Mouse (Mus musculus): ENCODE results near the gene Khdc4. TPM values are rescaled to one million over a fixed set of nuclear protein-coding genes. Genes with fewer than 3 reads are reported as not detected.

Khdc4 gene
- total and polyA plus RNA-seq, 3 experiments = 35.2 to 56.6 (median 53.6) TPM

DNA sequence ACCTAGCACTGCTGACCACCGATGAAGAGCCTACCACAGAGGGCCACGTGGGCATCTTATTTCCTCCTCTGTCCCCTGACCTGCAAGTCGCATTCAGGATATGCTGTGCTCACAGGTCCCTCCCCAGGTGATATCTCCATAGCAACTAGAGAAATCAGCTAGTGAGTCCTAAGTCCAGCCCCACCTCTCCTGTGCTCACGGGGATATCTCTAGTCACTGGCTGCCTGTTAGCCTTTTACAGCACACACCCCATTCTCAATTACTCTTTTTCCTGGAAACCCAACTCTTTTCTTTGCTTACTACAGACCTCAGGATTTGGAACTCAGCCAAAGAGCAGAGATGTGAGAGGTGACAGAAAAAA, 61.2 kb downstream of the Khdc4 start:
- Histone ChIP-seq H3K79me2 (replicated peaks; ENCODE audit: control insufficient read depth, extremely low read depth, insufficient read depth, poor library complexity, severe bottlenecking) (no peaks in the 10 kb centered on the region), H3K27me3 (replicated peaks) (no peaks in the 10 kb centered on the region), H3K9me3 (replicated peaks; ENCODE audit: low read length) (no peaks in the 10 kb centered on the region), H3K4me1 (ENCODE audit: control insufficient read depth in 1 of 2, insufficient read depth in 2 of 2) (peaks cover 12 to 47% of the 10 kb centered on the region in 2 experiments), H3K27ac (ENCODE audit: insufficient read depth, low read depth) (no peak overlapping the region), H3K4me3 (replicated peaks in 1 of 3; ENCODE audit: low read depth in 2 of 3, low read length in 2 of 3, poor library complexity in 1 of 3) (no peak overlapping the region), H3K36me3 (replicated peaks in 1 of 2; ENCODE audit: control insufficient read depth in 1 of 2, insufficient read depth in 1 of 2, low read length in 1 of 2) (peaks cover 3 to 31% of the 10 kb centered on the region in 2 experiments), H3K9ac (ENCODE audit: insufficient read depth, low read depth) (no peak overlapping the region), H3K4me2 (ENCODE audit: insufficient read depth, low read depth, poor library complexity, severe bottlenecking) (no peak overlapping the region)
- no peak for TF ChIP-seq UBTF (IDR thresholded peaks at IDR 0.05; ENCODE audit: low read depth, low read length)
- no peak for TF ChIP-seq RAD21 (IDR thresholded peaks at IDR 0.05; ENCODE audit: low read depth, low read length)
- no peak for TF ChIP-seq MXI1 (IDR thresholded peaks at IDR 0.05; ENCODE audit: low read depth, low read length)
- TF ChIP-seq TBP (conservative IDR thresholded peaks at IDR 0.05; ENCODE audit: low read depth, low read length) = no peak
- no peak for DNase-seq (ENCODE audit: extremely low read depth)
- dilution Hi-C loops (cut with MboI; ENCODE audit: extremely low pct_ligation_motif_present, extremely low pct_unique_long_range_greater_than_20kb, low sequenced_read_pairs) (no loop called here), in situ Hi-C loops (cut with MboI; ENCODE audit: low pct_ligation_motif_present, low pct_unique_long_range_greater_than_20kb, low sequenced_read_pairs) (loop anchor here (25.0 kb wide), 1 partner anchor 135 kb away; the partner anchor contains the start of gene Arhgef2)

DNA sequence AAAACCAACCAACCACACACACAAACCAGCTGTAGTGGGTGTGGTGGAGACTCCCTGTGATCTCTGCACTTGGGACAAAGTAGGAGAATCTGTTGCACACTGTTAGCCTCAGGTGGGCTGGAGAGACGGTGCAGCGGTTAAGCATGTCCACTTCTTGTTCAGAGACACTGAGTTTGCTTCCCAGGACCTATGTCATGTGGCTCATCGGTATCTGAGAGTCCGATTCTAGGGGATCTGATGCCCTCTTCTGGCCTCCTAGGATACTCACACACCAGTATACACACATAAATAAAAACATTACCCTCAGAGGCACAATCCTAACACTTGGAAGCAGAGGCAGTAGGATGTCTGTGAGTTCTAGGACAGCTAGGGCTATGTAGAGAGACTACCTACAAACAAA, 68.7 kb downstream of the Khdc4 start:
- peak; percentile 66 for DNase-seq (ENCODE audit: extremely low read depth)
- Histone ChIP-seq H3K27ac (ENCODE audit: insufficient read depth, low read depth) (no peak overlapping the region), H3K36me3 (replicated peaks in 1 of 2; ENCODE audit: control insufficient read depth in 1 of 2, insufficient read depth in 1 of 2, low read length in 1 of 2) (peaks cover 1 to 42% of the 10 kb centered on the region in 2 experiments), H3K27me3 (replicated peaks) (no peaks in the 10 kb centered on the region), H3K4me3 (replicated peaks in 1 of 3; ENCODE audit: low read depth in 2 of 3, low read length in 2 of 3, poor library complexity in 1 of 3) (peak overlapping the region in 1 of 3 experiments; percentile 18), H3K4me2 (ENCODE audit: insufficient read depth, low read depth, poor library complexity, severe bottlenecking) (peak overlapping the region; percentile 51), H3K9me3 (replicated peaks; ENCODE audit: low read length) (no peaks in the 10 kb centered on the region), H3K79me2 (replicated peaks; ENCODE audit: control insufficient read depth, extremely low read depth, insufficient read depth, poor library complexity, severe bottlenecking) (no peaks in the 10 kb centered on the region), H3K9ac (ENCODE audit: insufficient read depth, low read depth) (no peak overlapping the region), H3K4me1 (ENCODE audit: control insufficient read depth in 1 of 2, insufficient read depth in 2 of 2) (peaks cover 11 to 22% of the 10 kb centered on the region in 2 experiments)
- dilution Hi-C loops (cut with MboI; ENCODE audit: extremely low pct_ligation_motif_present, extremely low pct_unique_long_range_greater_than_20kb, low sequenced_read_pairs) = no loop called here
- TF ChIP-seq RAD21 (IDR thresholded peaks at IDR 0.05; ENCODE audit: low read depth, low read length) = peak; percentile 79
- peak; percentile 88; the same call in 1 of the 2 replicates for TF ChIP-seq MYC (IDR thresholded peaks at IDR 0.05; ENCODE audit: low read depth, low read length)
- TF ChIP-seq MAZ (IDR thresholded peaks at IDR 0.05; ENCODE audit: low read depth, low read length) = 0 out of 2 replicates have a peak, but pooled peaks have one; percentile 45
- TF ChIP-seq CTCF (conservative IDR thresholded peaks at IDR 0.05 in 1 of 2, IDR thresholded peaks at IDR 0.05 in 1 of 2; ENCODE audit: low read depth in 2 of 2, low read length in 2 of 2) = peak in 1 of 2 experiments; percentile 81; a peak in 2 of 4 replicates
- TF ChIP-seq SMC3 (IDR thresholded peaks at IDR 0.05; ENCODE audit: low read depth, low read length) = peak; percentile 73
- TF ChIP-seq SIN3A (IDR thresholded peaks at IDR 0.05; ENCODE audit: low read length) = peak; percentile 60; the same call in 1 of the 2 replicates
- no peak for TF ChIP-seq HCFC1 (IDR thresholded peaks at IDR 0.05; ENCODE audit: low read depth, low read length)
- TF ChIP-seq POLR2A (IDR thresholded peaks at IDR 0.05; ENCODE audit: low read depth, low read length) = 0 out of 2 replicates have a peak, but pooled peaks have one; percentile 24
- 0 out of 2 replicates have a peak, but pooled peaks have one; percentile 9 for TF ChIP-seq NRF1 (IDR thresholded peaks at IDR 0.05; ENCODE audit: low read depth, low read length)
- 0 out of 2 replicates have a peak, but pooled peaks have one; percentile 11 for TF ChIP-seq TCF12 (IDR thresholded peaks at IDR 0.05; ENCODE audit: low read depth, low read length)
- TF ChIP-seq ZKSCAN1 (IDR thresholded peaks at IDR 0.05; ENCODE audit: borderline replicate concordance, low read depth, low read length) = no peak
- TF ChIP-seq ZMIZ1 (IDR thresholded peaks at IDR 0.05; ENCODE audit: low read depth, low read length) = no peak
- TF ChIP-seq USF1 (IDR thresholded peaks at IDR 0.05; ENCODE audit: low read depth, low read length) = peak; percentile 59
- no peak for TF ChIP-seq CHD2 (IDR thresholded peaks at IDR 0.05; ENCODE audit: low read length)
- peak; percentile 21; the same call in 1 of the 2 replicates for TF ChIP-seq IRF4 (IDR thresholded peaks at IDR 0.05; ENCODE audit: low read depth, low read length)
- in situ Hi-C loops (cut with MboI; ENCODE audit: low pct_ligation_motif_present, low pct_unique_long_range_greater_than_20kb, low sequenced_read_pairs) = loop anchor here (5.0 to 10.0 kb wide), 3 partner anchors 37 to 199 kb away; partner anchors contain the start of genes Khdc4, Lamtor2, Rit1 and Ubqln4

Data from CH12.LX (cell line).